Mouse (Mus musculus) ES-E14 (cell line): ENCODE measurements around the gene E4f1.

Experiments
- CHD2 ChIP-seq: IDR thresholded peaks from 2 replicates; pipeline ENCODE4 v1.6.1; 2014; ENCODE audit warnings: mild to moderate bottlenecking, low read depth, low read length, inconsistent platforms
- HCFC1 ChIP-seq: IDR thresholded peaks from 2 replicates; pipeline ENCODE4 v1.6.1; 2012; ENCODE audit warnings: low read length, inconsistent platforms, borderline replicate concordance; ENCODE audit not compliant: insufficient read depth
- ZNF384 ChIP-seq: IDR thresholded peaks from 2 replicates; pipeline ENCODE4 v1.6.1; 2012; ENCODE audit warnings: low read depth, low read length, inconsistent platforms

DNA sequence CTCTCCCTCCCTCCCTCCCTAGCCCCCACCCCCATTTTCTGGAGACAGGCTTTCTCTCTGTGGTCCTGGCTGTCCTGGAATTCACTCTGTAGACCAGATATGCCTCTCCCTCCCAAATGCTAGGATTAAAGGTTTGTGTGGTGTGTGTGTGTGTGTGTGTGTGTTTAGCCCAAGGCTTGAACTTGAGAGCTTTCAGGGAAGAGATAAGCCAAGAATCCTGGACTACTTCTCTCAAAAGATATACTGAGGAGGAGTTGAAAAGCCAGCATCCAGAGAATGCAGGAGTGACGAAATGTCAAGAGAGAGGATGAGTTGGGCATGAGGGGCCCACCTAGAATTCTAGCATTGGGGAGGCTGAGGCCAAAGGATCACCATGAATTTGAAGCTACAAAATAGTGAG, 7.2 kb downstream of the E4f1 start:
- TF ChIP-seq HCFC1 = no peak
- no peak for TF ChIP-seq CHD2
- no peak for TF ChIP-seq ZNF384
